Mouse (Mus musculus) monocyte, adult 2 months (primary cell): ENCODE data around the gene Olfr547.
"Not testable (repeated sequence)": the region's sequence is repeated elsewhere in the genome, so short reads cannot be mapped to it uniquely, and the experiment has no call there.

Experiments
- DNase-seq, 2 experiments: peaks; one replicate each; pipeline ENCODE4 v3.0.0; 2022; ENCODE audit warnings: low spot score in 2 of 2, low read depth in 1 of 2

Gene Olfr547

DNA sequence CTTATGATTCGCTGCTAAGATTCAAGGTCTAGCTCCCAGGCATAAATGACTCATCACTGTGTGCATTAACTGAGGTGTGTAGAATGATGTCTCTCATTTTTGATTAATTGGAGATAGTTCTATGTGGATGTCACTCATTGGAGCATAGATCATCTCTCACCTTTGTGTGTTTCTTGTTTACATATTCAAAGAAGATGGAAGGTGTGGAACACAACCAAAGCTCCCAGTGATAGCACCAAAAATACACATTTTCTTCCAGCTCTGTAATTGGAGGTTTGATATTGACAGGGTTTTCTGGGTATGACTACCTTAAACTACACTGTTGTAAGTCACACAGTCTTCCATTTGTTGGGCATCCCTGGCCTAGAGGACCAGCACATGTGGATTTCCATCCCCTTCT lies at the start of gene Olfr547:
Gene Olfr547, plus strand, starts transcription at position 301 of the 400 bp plus-strand sequence.
- DNase-seq, result no peak

DNA sequence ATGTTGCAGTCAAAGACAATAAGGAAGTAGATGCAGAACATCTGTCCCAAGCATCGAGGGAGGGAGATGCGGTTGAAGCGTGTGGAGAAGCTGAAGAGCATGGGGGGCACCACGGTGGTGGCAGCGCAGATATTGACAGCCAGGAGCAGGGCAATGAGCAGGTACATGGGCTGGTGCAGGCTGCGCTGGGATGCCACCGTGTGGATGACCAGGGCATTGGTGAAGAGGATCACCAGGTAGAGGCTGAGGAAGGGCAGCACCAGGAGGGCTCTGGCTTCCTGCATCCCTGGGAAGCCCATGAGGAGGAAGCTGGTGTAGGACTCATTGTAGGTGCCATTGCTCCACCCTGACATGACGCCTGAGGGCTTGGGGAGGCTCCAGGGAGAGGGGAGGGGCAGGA lies 49.8 kb upstream of the Olfr547 start:
- not testable (repeated sequence) for DNase-seq

DNA sequence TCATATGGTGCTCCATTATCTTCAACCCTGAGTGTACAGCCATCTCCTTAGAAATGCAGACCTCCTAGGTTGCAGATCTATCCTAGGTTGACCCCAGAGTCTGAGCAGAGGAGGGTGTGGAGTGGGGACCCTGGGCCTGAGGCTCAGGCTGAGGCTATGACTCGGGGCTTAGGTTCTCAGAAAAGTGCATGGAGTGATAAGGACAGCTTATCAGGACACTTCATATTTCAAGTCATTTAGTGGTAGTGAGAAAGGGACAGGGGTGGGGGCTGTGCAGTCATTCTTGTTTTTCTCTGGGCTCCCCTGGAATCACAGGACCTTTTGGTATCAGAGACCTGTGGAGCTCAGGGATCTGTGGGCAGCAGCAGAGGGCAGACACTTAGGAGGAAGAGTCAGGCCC lies 48.4 kb upstream of the Olfr547 start:
- no peak for DNase-seq

DNA sequence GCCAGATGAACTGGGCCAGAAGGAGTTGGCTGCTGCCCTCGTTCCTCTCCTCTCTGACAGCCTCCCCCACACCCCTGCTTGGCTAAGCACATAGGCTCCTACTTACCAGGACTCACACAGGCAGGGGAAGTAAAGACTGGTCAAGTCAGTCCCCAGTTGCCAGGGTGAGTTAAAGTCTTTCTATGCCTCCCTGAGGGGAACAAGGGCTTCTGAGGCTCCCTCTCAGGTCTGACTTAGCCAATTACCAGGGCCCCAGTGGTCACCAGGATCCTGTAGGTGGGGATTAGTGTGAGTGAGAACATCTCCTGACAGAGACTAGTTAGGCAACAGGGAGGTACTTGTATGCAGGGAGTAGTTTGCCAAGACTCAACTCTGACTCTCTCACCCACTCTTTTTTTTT lies 46.4 kb upstream of the Olfr547 start, which contains the start of gene Olfr544:
Gene Olfr544, minus strand, starts transcription at position 153 of the 400 bp plus-strand sequence.
- no peak for DNase-seq

DNA sequence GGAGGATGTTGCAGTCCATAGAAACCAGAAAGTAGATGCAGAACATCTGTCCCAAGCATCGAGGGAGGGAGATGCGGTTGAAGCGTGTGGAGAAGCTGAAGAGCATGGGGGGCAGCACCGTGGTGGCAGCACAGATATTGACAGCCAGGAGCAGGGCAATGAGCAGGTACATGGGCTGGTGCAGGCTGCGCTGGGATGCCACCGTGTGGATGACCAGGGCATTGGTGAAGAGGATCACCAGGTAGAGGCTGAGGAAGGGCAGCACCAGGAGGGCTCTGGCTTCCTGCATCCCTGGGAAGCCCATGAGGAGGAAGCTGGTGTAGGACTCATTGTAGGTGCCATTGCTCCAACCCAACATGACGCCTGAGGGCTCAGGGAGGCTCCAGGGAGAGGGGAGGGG lies 40.1 kb upstream of the Olfr547 start:
- DNase-seq, result not testable (repeated sequence)

DNA sequence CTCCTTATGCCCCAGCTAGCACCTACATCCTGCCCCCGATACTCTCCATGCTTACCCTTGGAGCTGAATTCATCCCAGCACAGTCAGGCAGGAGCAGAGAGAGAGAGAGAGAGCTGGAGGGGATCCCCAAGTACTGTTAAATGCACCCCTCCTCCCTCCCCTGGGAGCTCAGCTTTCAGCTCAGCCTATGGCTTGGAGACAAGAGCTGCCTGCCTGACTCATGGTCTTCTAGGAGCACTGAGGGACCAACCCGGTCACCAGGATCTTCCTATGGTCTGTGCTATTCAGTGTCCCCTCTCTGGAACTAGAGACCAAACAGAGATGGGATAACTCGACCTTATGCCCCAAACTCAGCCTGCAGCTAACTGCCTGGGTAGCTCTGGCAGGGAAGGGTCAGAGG lies 35.1 kb upstream of the Olfr547 start, which contains the start of gene Olfr545:
Gene Olfr545, minus strand, starts transcription at position 101 of the 400 bp plus-strand sequence.
- DNase-seq, result no peak

DNA sequence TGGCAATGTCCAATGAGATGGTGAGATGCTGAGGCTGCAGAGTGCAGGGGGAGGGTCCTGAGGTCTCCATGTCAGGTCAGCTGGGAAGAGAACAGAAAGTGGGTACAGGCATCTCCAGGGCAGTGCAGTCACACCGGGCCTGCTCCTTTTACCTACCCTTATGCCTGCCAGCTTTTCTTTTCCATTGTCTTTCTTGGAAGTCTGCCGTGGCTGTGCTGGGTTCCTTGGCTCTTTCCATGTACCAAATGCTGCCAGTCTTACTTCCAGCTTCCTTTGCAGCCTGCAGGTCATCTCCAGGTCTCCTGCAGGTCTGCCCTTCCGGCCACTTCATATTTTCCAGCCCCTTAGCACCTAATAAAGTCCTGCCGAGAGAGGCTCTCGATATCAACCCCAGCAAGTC lies 32.6 kb upstream of the Olfr547 start:
- no peak for DNase-seq

DNA sequence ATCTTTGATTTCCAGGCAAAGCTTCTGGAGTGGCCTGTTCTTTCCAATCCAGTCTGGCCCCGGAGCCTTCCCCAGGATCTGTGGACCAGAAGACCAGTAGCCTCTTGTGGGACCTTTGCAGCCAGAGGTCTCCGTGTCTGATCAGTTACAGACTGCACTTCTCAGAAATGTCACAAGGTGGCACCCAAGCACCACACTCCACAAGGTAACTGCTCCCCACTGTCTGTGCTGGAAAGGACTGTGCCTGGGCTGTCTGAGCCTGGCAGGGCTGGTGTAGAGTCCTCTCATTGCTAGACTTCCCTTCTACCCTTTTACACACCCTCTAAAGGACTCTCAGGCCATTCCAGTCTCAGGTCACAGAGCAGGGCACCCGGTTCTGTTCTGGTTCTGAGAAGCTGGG lies 27.7 kb upstream of the Olfr547 start:
- peak in 1 of 2 experiments; percentile 20 for DNase-seq

DNA sequence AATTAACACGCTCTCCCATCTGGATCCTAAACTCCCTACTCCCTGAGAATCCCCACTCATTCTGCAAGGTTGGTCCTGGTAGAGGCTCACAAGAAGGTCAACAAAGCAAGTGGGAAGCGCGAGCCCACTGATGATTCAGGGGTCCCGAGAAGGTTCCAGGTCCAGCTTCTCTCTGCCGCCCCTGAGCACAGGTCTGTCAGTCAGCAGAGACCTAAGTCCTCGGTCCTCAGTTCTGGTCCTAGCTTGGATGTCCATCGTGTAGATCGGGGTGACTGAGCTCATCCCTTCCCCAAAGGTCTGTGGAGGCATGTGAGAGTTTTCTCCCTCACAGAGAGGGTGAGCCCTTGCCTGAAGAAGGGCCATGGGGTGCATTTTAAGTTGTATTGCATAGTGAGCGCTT lies 26.5 kb upstream of the Olfr547 start:
- DNase-seq, result no peak

DNA sequence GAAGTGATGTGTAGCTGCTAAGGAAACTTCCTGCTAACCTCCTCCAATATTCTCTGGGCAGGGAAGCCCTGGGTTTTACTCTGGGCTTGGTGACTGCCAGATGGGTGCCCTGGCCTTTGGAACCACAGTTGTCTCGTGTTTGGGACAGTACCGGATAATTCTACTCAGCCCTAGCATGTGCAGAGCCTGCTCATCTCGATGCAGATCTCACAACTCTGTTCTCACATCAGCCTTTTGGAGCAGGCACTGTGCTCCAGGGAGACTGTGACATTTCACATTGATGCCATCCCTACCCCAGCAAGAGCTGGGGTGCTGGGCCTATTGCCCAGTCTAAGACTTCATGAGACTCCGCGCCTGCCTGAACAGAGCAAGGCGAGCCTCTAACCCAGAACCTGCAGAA lies 25.9 kb upstream of the Olfr547 start:
- DNase-seq, result no peak

DNA sequence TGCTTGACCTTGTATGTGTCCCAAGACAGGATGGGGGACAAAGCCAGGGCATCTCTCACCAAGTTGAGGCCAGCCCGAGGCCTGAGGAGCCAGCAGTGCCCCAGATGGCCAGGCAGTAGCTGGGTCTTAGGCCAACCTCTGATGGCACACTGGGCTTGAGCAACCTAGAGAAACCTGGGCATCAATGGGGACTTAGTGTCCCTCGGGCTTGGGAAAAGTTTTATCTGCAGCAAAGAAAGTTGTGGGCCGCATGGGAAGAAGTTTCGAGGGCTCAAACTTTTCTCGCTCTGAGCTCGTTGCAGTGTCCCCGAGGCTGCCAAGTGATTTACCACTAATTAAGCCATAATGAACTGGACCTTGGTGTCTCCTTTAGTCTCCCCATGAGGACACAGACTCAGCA lies 24.8 kb upstream of the Olfr547 start:
- no peak for DNase-seq

DNA sequence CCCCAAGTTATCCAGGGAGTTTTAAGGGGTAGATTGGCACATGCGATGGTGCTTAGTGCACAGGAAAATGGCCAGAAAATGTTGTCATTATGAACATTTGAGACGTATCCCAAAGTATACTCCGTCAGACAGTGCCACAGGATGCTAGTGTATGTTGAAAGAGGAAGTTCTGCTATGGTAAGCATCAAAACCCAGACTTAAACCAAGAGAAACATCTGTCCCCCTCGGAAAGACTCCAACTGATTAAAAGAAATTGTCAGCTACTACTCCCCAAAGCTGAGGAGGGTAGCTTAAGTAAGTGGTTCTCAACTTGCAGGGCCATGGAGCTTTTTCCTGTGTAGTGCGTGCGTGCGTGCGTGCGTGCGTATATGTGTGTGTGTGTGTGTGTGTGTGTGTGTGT lies 22.6 kb upstream of the Olfr547 start:
- DNase-seq, result no peak

DNA sequence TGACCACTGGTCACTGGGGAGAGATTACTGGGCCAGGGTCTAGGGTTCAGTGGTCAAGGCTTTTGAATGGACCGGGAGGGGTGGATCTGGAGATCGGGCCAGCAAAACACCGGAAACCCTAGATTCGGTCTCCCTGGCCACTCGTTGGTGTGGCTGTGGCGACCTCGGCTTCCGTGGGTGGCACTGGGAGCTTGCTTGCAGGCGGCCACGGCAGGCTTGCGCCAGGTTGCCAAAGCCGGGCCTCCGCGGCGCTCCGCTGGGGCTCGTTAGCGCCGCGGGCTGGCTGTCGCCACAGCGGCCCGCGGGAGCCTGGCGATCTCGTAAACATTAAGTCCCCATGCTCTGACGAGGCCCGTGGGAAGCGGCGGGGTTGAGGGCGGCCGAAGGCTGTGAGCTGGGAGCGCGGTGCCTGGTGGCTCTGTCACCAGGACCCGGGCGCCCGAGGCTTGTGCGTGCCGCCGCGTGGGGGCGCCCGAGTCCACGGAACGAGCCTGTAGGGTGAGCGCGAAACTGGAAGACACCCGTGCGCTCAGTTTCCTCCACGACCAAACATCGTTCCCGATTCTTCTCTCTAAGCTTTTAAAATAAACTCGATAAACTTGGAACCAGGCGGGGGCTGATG lies 21.6 kb upstream of the Olfr547 start:
- peak; percentile 52 to 61 for DNase-seq

DNA sequence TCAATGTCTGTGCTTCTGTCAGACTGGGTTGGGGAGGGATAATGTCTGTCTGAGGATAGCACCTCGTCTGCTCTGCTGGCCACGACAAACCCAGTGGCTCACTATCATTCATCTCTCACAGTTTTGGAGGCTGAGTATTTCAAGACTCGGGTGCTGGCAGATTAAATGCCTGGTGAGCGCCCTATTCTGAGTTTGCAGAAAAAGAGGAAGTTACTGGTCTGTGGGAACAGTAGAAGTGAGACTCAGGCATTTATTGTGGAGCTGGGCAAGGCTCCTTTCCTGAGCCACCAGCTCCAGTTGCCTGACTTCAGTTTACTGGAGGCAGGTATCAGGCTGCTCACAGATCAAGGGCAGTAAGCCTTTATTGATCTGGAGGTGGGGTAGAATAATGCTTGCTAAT lies 20.4 kb upstream of the Olfr547 start:
- DNase-seq, result no peak

DNA sequence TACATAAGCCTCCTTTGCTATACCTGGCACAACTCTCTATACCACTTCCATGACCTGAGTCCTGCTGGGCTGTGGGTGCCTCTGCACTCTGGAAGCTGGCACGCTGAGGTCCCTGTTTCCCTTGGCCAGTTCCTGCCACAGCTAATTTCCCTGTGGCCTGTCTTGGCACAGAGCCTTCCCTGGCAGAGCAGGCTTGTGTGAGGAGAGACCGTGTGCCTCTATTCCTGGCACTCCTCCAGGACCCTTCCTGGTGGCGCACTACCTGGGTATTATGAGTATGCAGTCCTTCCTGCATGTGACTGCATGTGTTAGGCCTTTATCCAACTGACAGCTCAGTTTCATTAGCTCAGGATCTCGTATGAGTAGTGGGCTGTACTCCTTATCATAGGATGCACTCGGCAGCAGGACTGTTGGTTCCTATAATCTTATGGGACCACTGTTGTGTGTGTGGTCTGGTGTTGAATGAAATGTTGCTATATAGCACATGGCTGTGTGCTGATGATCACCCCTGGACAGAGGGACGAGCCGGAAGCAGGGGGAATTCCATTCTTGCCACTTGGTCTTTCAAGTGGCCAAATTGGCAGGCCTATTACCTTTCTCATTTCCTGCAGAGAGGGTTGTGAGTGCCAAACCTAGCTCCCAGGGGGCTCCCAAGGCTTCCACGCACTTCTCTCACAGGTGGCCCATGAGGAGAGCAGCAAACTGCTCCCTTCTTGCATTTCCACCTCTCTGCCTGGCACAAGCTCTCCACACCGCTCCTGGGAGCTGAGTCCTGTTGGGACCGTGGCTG lies 18.1 kb upstream of the Olfr547 start:
- no peak for DNase-seq

DNA sequence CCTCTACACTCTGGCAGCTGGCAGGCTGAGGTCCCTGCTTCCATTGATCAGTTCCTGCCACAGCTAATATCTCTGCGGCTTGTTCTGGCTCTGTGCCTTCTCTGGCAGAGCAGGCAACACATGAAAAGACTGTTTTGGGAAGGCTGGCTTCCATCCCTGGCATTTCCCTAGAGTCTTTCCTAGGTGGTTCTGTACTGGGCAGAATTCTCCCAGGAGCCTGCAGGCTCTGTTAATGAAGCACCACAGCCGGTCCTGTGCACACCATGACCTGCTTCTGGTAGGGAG lies 17.6 kb upstream of the Olfr547 start:
- no peak for DNase-seq

DNA sequence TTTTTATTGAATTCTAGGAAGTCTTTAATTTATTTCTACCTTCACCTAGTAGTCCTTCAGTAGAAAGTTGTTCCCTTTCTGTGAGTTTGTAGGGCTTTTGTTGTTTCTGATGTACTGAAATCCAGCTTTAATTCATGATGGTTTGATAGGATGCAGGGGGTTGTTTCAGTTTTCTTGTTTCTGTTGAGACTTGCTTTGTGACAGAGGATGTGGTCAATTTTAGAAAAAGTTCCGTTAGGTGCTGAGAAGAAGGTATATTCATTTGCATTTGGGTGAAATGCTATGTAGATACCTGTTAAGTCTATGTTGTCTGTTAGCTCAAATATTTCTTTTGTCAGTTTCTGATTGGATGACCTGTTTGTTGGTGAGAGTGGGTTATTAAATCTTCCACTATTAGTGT lies 5.5 kb upstream of the Olfr547 start:
- no peak for DNase-seq

DNA sequence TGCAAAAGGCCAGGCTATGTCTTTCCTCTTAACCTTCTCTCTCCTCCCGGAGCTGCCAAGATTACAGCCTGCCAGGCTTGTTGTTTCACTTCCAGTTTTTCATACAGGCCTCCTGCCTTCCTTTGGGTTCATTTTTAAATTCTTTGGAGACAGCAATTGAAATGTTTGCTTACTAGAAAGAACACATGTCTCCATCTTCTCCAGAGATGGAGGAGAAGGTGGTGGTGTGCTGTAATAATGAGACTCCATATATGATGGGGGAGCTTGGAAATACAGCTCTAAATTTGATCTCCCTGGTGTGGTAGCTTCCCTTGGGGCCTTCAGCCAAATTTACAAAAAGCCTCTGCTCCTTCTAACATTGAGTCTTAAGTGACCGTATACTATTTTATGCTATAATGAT lies 6.0 kb downstream of the Olfr547 start, which contains the start of gene Olfr548-ps1:
Gene Olfr548-ps1, plus strand, starts transcription at position 301 of the 400 bp plus-strand sequence.
- DNase-seq, result no peak

DNA sequence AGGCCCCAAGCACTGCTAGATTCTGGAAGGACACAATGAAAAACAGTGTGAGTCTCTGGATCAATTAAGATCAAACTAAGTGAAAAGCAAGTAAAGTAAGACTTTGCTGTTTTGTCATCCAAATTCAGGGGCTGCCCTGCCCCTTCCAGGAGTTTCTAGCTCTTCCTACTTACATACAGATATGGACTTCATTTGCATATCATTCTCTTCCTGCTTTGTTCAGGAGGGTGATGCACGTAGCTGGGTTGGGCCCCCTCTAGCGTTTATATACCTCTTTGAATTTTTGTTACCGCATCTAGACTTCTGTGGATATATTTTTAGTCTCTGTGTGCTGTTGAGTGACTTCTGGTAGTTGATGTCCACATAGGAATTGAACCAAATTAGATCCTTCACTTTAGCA lies 6.7 kb downstream of the Olfr547 start:
- no peak for DNase-seq

DNA sequence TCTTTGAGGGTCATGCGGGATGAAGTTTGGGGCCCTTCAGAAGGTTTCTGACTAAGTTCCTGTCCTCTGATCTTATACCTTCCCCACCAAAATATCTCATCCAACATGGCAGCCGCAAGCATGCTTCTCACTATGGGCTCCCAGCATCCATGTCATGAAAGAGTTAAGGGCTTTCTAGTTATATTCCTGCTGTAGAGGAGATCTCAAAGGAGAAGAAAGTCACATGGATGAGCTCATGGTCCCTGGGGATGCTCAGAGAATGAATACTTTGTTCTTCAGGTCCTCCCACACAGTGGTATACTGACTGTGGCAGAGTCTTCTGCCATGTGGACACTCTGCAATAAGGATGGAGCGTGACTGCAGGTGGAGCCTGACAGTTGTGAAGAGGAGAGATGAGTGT lies 15.0 kb downstream of the Olfr547 start, which contains the start of gene Olfr549:
Gene Olfr549, plus strand, starts transcription at position 301 of the 400 bp plus-strand sequence.
- no peak for DNase-seq

DNA sequence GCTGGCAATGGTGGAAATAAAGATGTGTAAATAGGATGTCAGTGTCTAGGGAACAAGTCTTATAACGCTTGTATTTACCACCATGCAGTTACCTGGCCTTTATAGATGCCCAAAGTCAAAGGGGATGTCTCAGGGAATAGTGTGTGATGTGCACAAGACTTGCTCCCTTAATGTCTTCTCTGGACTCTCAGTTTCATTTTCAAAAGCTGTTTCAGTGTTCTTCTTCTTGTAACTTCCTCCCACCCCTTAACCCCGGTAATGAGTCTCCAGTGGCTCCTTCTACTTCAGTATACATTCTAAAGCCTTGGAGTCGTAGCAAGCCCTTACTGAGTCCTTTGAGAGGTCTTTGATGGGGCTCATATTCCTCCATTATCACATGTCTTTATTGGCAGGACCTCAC lies 18.7 kb downstream of the Olfr547 start:
- no peak for DNase-seq
